Mouse (Mus musculus) stomach, postnatal 0 days (tissue): Measurements from ENCODE around the gene S100a13. TPM values are rescaled to one million over a fixed set of nuclear protein-coding genes. Genes with fewer than 3 reads are reported as not detected.

Experiments
- ATAC-seq: fragments of 200-750 bp; cut with Nextera tagmentation; 2 replicates; pipeline ENCODE4 v1.8.0; 2017; ENCODE audit not compliant: low FRiP score, low TSS enrichment
- DNase-seq: peaks from one replicate; pipeline ENCODE4 v3.0.0-alpha.2; 2016; ENCODE audit warnings: low spot score
- H3K27ac ChIP-seq: fragments of 300-500 bp; sonication (generic); replicated peaks from 2 replicates; pipeline ENCODE4 v1.5.1; 2014; ENCODE audit warnings: mild to moderate bottlenecking, control low read depth
- H3K27me3 ChIP-seq: fragments of 300-500 bp; sonication (generic); 2 replicates; pipeline ENCODE4 v1.6.1; 2014; ENCODE audit warnings: low read length; ENCODE audit not compliant: control insufficient read depth, insufficient read depth
- H3K36me3 ChIP-seq: fragments of 300-500 bp; sonication (generic); 2 replicates; pipeline ENCODE4 v1.6.1; 2014; ENCODE audit warnings: low read length, mixed read lengths; ENCODE audit not compliant: control insufficient read depth, insufficient read depth
- H3K4me1 ChIP-seq: fragments of 300-500 bp; sonication (generic); replicated peaks from 2 replicates; pipeline ENCODE4 v1.6.1; 2014; ENCODE audit warnings: antibody characterized with exemption; ENCODE audit not compliant: control insufficient read depth, insufficient read depth
- H3K4me2 ChIP-seq: fragments of 300-500 bp; sonication (generic); replicated peaks from 2 replicates; pipeline ENCODE4 v1.6.1; 2014; ENCODE audit warnings: low read depth, mild to moderate bottlenecking, control low read depth, moderate library complexity
- H3K4me3 ChIP-seq: fragments of 300-500 bp; sonication (generic); 2 replicates; pipeline ENCODE4 v1.5.1; 2014; ENCODE audit warnings: low read depth, low read length, control low read depth
- H3K9ac ChIP-seq: fragments of 300-500 bp; sonication (generic); 2 replicates; pipeline ENCODE4 v1.6.1; 2014; ENCODE audit warnings: mild to moderate bottlenecking, low read length, control low read depth, mixed read lengths
- H3K9me3 ChIP-seq: fragments of 300-500 bp; sonication (generic); 2 replicates; pipeline ENCODE4 v1.6.1; 2016; ENCODE audit warnings: low read length; ENCODE audit not compliant: control insufficient read depth
- CTCF ChIP-seq: IDR thresholded peaks from 2 replicates; pipeline ENCODE4 v1.5.1; 2016; ENCODE audit warnings: antibody characterized with exemption, low read depth, mild to moderate bottlenecking, moderate library complexity
- EP300 ChIP-seq: optimal IDR thresholded peaks from 2 replicates; pipeline ENCODE3; 2016; ENCODE audit warnings: antibody characterized with exemption
- WGBS: fragments of 180-500 bp; shearing (Covaris S2); extraction: QIAGEN DNeasy Blood & Tissue Kit; methylation state at CpG from one replicate; pipeline ENCODE4 v1.1.7; 2014; 5-methylcytosine and 5-hydroxymethylcytosine counted together
- polyA plus RNA-seq: library from polyadenylated mRNA; unstranded; fragments of >200 nt; fragmentation: Nextera tagmentation; extraction: Ambion mirVana; gene quantifications from 2 replicates; pipeline ENCODE4 v1.2.1, GENCODE M21; 2015

S100a13 gene
- polyA plus RNA-seq, 1 experiment from 2014 or later = 73.6 TPM

GRCm38 (mm10) chr3:90515242-90515641, 1.0 kb downstream of the S100a13 start:
- no peak for ATAC-seq

GRCm38 (mm10) chr3:90515789-90516188, 1.6 kb downstream of the S100a13 start:
- ATAC-seq = no peak
- Histone ChIP-seq H3K9me3 (no peaks in the 10 kb centered on the region), H3K27me3 (no peaks in the 10 kb centered on the region), H3K9ac (no peak overlapping the region), H3K4me2 (peak overlapping the region; percentile 88; the same call in 1 of the 2 replicates), H3K4me1 (no peaks in the 10 kb centered on the region; the same call in 1 of the 2 replicates), H3K36me3 (no peaks in the 10 kb centered on the region; the same call in 1 of the 2 replicates), H3K27ac (no peak overlapping the region), H3K4me3 (no peak overlapping the region; the same call in 1 of the 2 replicates)
- TF ChIP-seq CTCF = no peak
- no peak for TF ChIP-seq EP300
- DNase-seq = no peak
- 96% methylated on average over 4 of the region's 4 CpGs for WGBS

More at GRCm38 (mm10) chr3:90515242-90515641, 1.0 kb downstream of the S100a13 start:
- Histone ChIP-seq H3K36me3 (no peaks in the 10 kb centered on the region; the same call in 1 of the 2 replicates), H3K27me3 (no peaks in the 10 kb centered on the region), H3K9me3 (no peaks in the 10 kb centered on the region), H3K27ac (peak overlapping the region; percentile 84), H3K4me3 (peak overlapping the region; percentile 48), H3K4me1 (no peaks in the 10 kb centered on the region; the same call in 1 of the 2 replicates), H3K9ac (peak overlapping the region; percentile 61), H3K4me2 (peak overlapping the region; percentile 88)
- TF ChIP-seq CTCF = no peak
- no peak for TF ChIP-seq EP300
- no peak for DNase-seq
- 36% methylated on average over 1 of the region's 1 CpGs for WGBS

- H3K36me3 ChIP-seq = no peaks in the 10 kb centered on the region
- no peak overlapping the region for H3K27ac ChIP-seq
- H3K9ac ChIP-seq = no peak overlapping the region
- no peak overlapping the region for H3K4me3 ChIP-seq
- 72% methylated on average over 4 of the region's 4 CpGs for WGBS
- DNase-seq (no peak), ATAC-seq (no peak)
- no peaks in the 10 kb centered on the region; the same call in 1 of the 2 replicates for H3K4me1 ChIP-seq
- H3K27me3 ChIP-seq = no peaks in the 10 kb centered on the region
- H3K4me2 ChIP-seq = no peak overlapping the region
- no peaks in the 10 kb centered on the region for H3K9me3 ChIP-seq
- TF ChIP-seq EP300 (no peak), CTCF (no peak)
Measured at GRCm38 (mm10) chr3:90517711-90518110, 3.5 kb downstream of the S100a13 start.

GRCm38 (mm10) chr3:90525421-90525820, 11.2 kb downstream of the S100a13 start:
- H3K9me3 ChIP-seq = no peaks in the 10 kb centered on the region
- H3K27me3 ChIP-seq = no peaks in the 10 kb centered on the region
- H3K27ac ChIP-seq = peak overlapping the region; percentile 88
- peak; percentile 39; the same call in 1 of the 2 replicates for ATAC-seq
- H3K36me3 ChIP-seq = no peaks in the 10 kb centered on the region
- TF ChIP-seq CTCF = peak; percentile 93
- peak; percentile 63 for TF ChIP-seq EP300
- H3K9ac ChIP-seq = no peak overlapping the region
- H3K4me2 ChIP-seq = no peak overlapping the region
- no peak overlapping the region for H3K4me3 ChIP-seq
- peak; percentile 53 for DNase-seq
- 59% methylated on average over 4 of the region's 4 CpGs for WGBS
- no peaks in the 10 kb centered on the region; the same call in 1 of the 2 replicates for H3K4me1 ChIP-seq

GRCm38 (mm10) chr3:90526076-90526475, 11.8 kb downstream of the S100a13 start:
- 54% methylated on average over 2 of the region's 2 CpGs for WGBS

GRCm38 (mm10) chr3:90526580-90526979, 12.3 kb downstream of the S100a13 start, which contains the start of gene S100a14:
S100a14 (plus strand) TSS chr3:90526856.
- DNase-seq = peak; percentile 82
- H3K36me3 ChIP-seq = no peaks in the 10 kb centered on the region
- H3K27ac ChIP-seq = peak within 1 kb of the TSS; percentile 88
- H3K4me3 ChIP-seq = peak within 1 kb of the TSS; percentile 37
- H3K4me1 ChIP-seq = no peaks in the 10 kb centered on the region; the same call in 1 of the 2 replicates
- no peak for TF ChIP-seq CTCF
- no peak for TF ChIP-seq EP300
- H3K9me3 ChIP-seq = no peaks in the 10 kb centered on the region
- peak within 1 kb of the TSS; percentile 51 for H3K9ac ChIP-seq
- peak; percentile 94 for ATAC-seq
- 31% methylated on average over 5 of the region's 5 CpGs for WGBS
- no peaks in the 10 kb centered on the region for H3K27me3 ChIP-seq
- H3K4me2 ChIP-seq = peak within 1 kb of the TSS; percentile 46

More at GRCm38 (mm10) chr3:90526076-90526475, 11.8 kb downstream of the S100a13 start:
- no peaks in the 10 kb centered on the region; the same call in 1 of the 2 replicates for H3K4me1 ChIP-seq
- peak overlapping the region; percentile 51 for H3K9ac ChIP-seq
- no peaks in the 10 kb centered on the region for H3K9me3 ChIP-seq
- ATAC-seq (peak; percentile 57), DNase-seq (no peak)
- no peak overlapping the region for H3K4me3 ChIP-seq
- H3K36me3 ChIP-seq = no peaks in the 10 kb centered on the region
- H3K4me2 ChIP-seq = peak overlapping the region; percentile 46
- no peaks in the 10 kb centered on the region for H3K27me3 ChIP-seq
- TF ChIP-seq CTCF (no peak), EP300 (no peak)
- H3K27ac ChIP-seq = peak overlapping the region; percentile 88
